Mouse (Mus musculus): ENCODE data around the gene Afap1l2. TPM values are rescaled to one million over a fixed set of nuclear protein-coding genes. Genes with fewer than 3 reads are reported as not detected.

Afap1l2 gene
- total and polyA plus RNA-seq, 2 experiments from 2014 or later, result 2.3 to 2.7 TPM

DNA sequence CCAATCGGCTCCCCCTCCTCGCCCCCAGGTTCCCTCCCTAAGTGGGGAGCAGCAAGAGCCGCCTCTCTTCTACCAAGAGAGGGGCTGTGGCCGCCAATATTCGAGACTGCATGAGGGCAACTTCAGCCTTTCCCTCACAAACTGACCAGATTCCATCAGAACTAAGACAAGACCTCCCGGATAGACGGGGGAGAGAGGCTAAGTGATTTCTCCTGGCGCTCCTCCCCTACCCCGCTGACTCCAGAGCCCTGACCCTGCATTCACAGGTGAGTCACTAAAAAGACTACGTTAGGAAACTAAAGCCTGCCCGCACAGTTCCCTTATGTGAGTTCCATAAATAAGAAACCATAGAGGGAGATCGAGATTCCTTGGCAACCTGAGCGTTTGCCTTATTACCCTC, 1.2 kb downstream of the Afap1l2 start:
- peak overlapping the region; percentile 58 for H3K4me3 ChIP-seq (ENCODE audit: low read depth, low read length)

GRCm38 (mm10) chr19:57005062-57005461, 3.0 kb downstream of the Afap1l2 start:
- TF ChIP-seq CTCF (IDR thresholded peaks at IDR 0.05; ENCODE audit: low read depth), result no peak
- TF ChIP-seq EP300 (IDR thresholded peaks at IDR 0.05; ENCODE audit: low read depth), result no peak
- no peaks in the 10 kb centered on the region for H3K36me3 ChIP-seq (replicated peaks; ENCODE audit: control insufficient read depth, insufficient read depth, low read length)
- H3K9ac ChIP-seq (replicated peaks; ENCODE audit: low read depth, low read length), result no peak overlapping the region
- ATAC-seq (ENCODE audit: insufficient read depth, low read depth), result no peak
- H3K4me3 ChIP-seq (ENCODE audit: low read depth, low read length), result no peak overlapping the region
- DNase-seq (ENCODE audit: low spot score), result no peak
- no peak overlapping the region for H3K4me2 ChIP-seq (ENCODE audit: low read depth, low read length)
- peaks cover 9% of the 10 kb centered on the region for H3K4me1 ChIP-seq (ENCODE audit: control insufficient read depth, insufficient read depth)
- H3K9me3 ChIP-seq (replicated peaks; ENCODE audit: control insufficient read depth, low read length), result no peaks in the 10 kb centered on the region
- no peak overlapping the region for H3K27ac ChIP-seq (ENCODE audit: low read depth)
- 80% methylated on average over 4 of the region's 4 CpGs for WGBS
- peaks cover 26% of the 10 kb centered on the region for H3K27me3 ChIP-seq (ENCODE audit: control insufficient read depth, insufficient read depth, low read length)

More for the DNA sequence above, 1.2 kb downstream of the Afap1l2 start:
- H3K9ac ChIP-seq (replicated peaks; ENCODE audit: low read depth, low read length), result no peak overlapping the region
- ATAC-seq (ENCODE audit: insufficient read depth, low read depth) (no peak), DNase-seq (ENCODE audit: low spot score) (no peak)
- peaks cover 26% of the 10 kb centered on the region for H3K27me3 ChIP-seq (ENCODE audit: control insufficient read depth, insufficient read depth, low read length)
- no peaks in the 10 kb centered on the region for H3K9me3 ChIP-seq (replicated peaks; ENCODE audit: control insufficient read depth, low read length)
- no peak overlapping the region for H3K27ac ChIP-seq (ENCODE audit: low read depth)
- WGBS, result 68% methylated on average over 13 of the region's 13 CpGs
- no peaks in the 10 kb centered on the region for H3K36me3 ChIP-seq (replicated peaks; ENCODE audit: control insufficient read depth, insufficient read depth, low read length)
- peak overlapping the region; percentile 82; the same call in 1 of the 2 replicates for H3K4me2 ChIP-seq (ENCODE audit: low read depth, low read length)
- TF ChIP-seq EP300 (IDR thresholded peaks at IDR 0.05; ENCODE audit: low read depth), result no peak
- no peak for TF ChIP-seq CTCF (IDR thresholded peaks at IDR 0.05; ENCODE audit: low read depth)
- peaks cover 9% of the 10 kb centered on the region for H3K4me1 ChIP-seq (ENCODE audit: control insufficient read depth, insufficient read depth)

DNA sequence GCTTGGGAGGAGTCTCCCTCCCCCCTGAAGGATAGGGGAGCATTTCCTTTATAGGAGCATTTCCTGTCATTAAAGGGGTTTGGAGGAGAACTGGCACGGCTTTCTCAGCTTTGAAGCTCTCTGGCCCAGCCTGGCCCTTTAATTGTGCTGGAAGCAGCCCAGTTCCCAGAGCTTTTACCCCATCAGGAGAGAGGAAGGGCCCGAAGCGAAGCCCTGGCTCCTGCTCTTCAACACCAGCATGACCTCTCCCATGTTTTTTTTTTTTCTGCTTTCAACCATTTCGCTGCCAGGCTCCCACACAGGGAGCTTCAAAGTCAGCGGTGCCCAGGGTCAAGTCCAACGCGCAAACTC, 4.6 kb downstream of the Afap1l2 start:
- no peaks in the 10 kb centered on the region for H3K36me3 ChIP-seq (replicated peaks; ENCODE audit: control insufficient read depth, insufficient read depth, low read length)
- H3K9me3 ChIP-seq (replicated peaks; ENCODE audit: control insufficient read depth, low read length), result no peaks in the 10 kb centered on the region
- TF ChIP-seq EP300 (IDR thresholded peaks at IDR 0.05; ENCODE audit: low read depth) (no peak), CTCF (IDR thresholded peaks at IDR 0.05; ENCODE audit: low read depth) (no peak)
- ATAC-seq (ENCODE audit: insufficient read depth, low read depth) (no peak), DNase-seq (ENCODE audit: low spot score) (no peak)
- no peak overlapping the region for H3K4me2 ChIP-seq (ENCODE audit: low read depth, low read length)
- H3K4me1 ChIP-seq (ENCODE audit: control insufficient read depth, insufficient read depth), result peaks cover 9% of the 10 kb centered on the region
- whole genome bisulfite sequencing, result 51% methylated on average over 7 of the region's 7 CpGs
- H3K4me3 ChIP-seq (ENCODE audit: low read depth, low read length), result no peak overlapping the region
- H3K9ac ChIP-seq (replicated peaks; ENCODE audit: low read depth, low read length), result no peak overlapping the region
- peaks cover 18% of the 10 kb centered on the region for H3K27me3 ChIP-seq (ENCODE audit: control insufficient read depth, insufficient read depth, low read length)
- H3K27ac ChIP-seq (ENCODE audit: low read depth), result no peak overlapping the region

DNA sequence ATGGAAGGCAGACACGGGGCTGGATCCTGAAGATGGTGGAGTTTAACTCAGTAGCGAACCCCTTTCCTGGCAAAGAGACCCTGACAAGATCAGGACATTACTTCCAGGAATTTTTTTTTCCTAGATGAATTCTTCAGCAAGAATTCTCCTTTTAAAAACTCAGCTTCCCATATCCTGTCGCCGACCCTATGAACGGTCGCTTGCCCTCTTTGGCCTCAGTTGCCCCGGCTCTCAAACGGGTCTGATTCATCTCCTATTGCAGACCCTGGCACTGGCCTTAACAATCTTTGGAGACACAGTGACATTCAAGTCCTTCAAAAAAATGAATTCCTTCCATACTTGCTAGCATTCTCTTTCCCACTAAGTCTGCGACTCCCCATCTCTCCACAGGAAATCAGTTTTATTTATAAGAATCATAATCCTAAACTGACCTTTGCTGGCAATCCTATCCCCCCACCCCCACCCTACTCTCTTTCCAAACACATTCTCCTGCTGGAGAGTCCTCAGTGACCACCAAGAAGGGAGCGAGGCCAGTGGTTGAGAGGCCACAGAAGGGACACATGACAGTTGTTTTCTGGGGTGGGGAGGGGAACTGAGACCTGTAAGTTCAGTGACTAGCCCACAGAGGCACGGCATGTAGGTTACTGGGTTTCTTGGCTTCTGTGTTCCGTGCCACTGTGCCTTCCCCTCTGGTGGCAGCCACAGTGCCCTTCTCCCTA, 5.1 kb downstream of the Afap1l2 start:
- TF ChIP-seq CTCF (IDR thresholded peaks at IDR 0.05; ENCODE audit: low read depth) (no peak), EP300 (IDR thresholded peaks at IDR 0.05; ENCODE audit: low read depth) (no peak)
- no peaks in the 10 kb centered on the region for H3K9me3 ChIP-seq (replicated peaks; ENCODE audit: control insufficient read depth, low read length)
- H3K27me3 ChIP-seq (ENCODE audit: control insufficient read depth, insufficient read depth, low read length), result peaks cover 13% of the 10 kb centered on the region
- no peak overlapping the region for H3K4me2 ChIP-seq (ENCODE audit: low read depth, low read length)
- no peak for ATAC-seq (ENCODE audit: insufficient read depth, low read depth)
- DNase-seq (ENCODE audit: low spot score), result no peak
- H3K4me1 ChIP-seq (ENCODE audit: control insufficient read depth, insufficient read depth), result peaks cover 5% of the 10 kb centered on the region
- no peak overlapping the region for H3K9ac ChIP-seq (replicated peaks; ENCODE audit: low read depth, low read length)
- H3K4me3 ChIP-seq (ENCODE audit: low read depth, low read length), result no peak overlapping the region
- no peak overlapping the region for H3K27ac ChIP-seq (ENCODE audit: low read depth)
- no peaks in the 10 kb centered on the region for H3K36me3 ChIP-seq (replicated peaks; ENCODE audit: control insufficient read depth, insufficient read depth, low read length)
- 65% methylated on average over 12 of the region's 12 CpGs for WGBS

DNA sequence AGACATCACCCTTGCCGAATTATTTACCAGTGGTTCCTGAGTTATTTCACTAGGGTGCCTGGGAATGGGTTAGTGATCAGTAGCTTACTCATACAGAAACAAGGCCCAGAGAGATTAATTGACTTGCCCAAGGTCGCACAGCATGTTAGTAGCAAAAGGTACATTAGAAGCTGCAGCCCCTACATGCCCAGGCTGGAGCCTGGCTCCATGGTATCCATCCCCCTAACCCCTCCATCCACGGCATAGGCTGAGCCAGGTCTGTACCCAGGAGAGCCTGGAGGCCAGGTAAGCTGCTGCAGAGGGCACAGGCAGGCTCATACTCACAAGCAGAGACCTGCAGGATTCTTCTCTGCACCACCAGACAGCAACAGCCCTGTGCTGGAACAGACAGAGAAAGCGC, 6.1 kb downstream of the Afap1l2 start:
- peaks cover 9% of the 10 kb centered on the region for H3K4me1 ChIP-seq (ENCODE audit: control insufficient read depth, insufficient read depth)
- no peak for TF ChIP-seq EP300 (IDR thresholded peaks at IDR 0.05; ENCODE audit: low read depth)
- TF ChIP-seq CTCF (IDR thresholded peaks at IDR 0.05; ENCODE audit: low read depth), result no peak
- DNase-seq (ENCODE audit: low spot score), result no peak
- no peak overlapping the region for H3K4me2 ChIP-seq (ENCODE audit: low read depth, low read length)
- no peaks in the 10 kb centered on the region for H3K36me3 ChIP-seq (replicated peaks; ENCODE audit: control insufficient read depth, insufficient read depth, low read length)
- WGBS, result 87% methylated on average over 4 of the region's 4 CpGs
- no peak for ATAC-seq (ENCODE audit: insufficient read depth, low read depth)
- no peaks in the 10 kb centered on the region for H3K9me3 ChIP-seq (replicated peaks; ENCODE audit: control insufficient read depth, low read length)
- H3K4me3 ChIP-seq (ENCODE audit: low read depth, low read length), result no peak overlapping the region
- H3K9ac ChIP-seq (replicated peaks; ENCODE audit: low read depth, low read length), result no peak overlapping the region
- H3K27ac ChIP-seq (ENCODE audit: low read depth), result no peak overlapping the region
- peaks cover 3% of the 10 kb centered on the region for H3K27me3 ChIP-seq (ENCODE audit: control insufficient read depth, insufficient read depth, low read length)

GRCm38 (mm10) chr19:57000592-57000991, 7.4 kb downstream of the Afap1l2 start:
- H3K4me2 ChIP-seq (ENCODE audit: low read depth, low read length), result no peak overlapping the region
- ATAC-seq (ENCODE audit: insufficient read depth, low read depth), result no peak
- 65% methylated on average over 5 of the region's 5 CpGs for WGBS
- peaks cover 9% of the 10 kb centered on the region for H3K4me1 ChIP-seq (ENCODE audit: control insufficient read depth, insufficient read depth)
- DNase-seq (ENCODE audit: low spot score), result no peak
- H3K9me3 ChIP-seq (replicated peaks; ENCODE audit: control insufficient read depth, low read length), result no peaks in the 10 kb centered on the region
- no peaks in the 10 kb centered on the region; the same call in 1 of the 2 replicates for H3K27me3 ChIP-seq (ENCODE audit: control insufficient read depth, insufficient read depth, low read length)
- TF ChIP-seq CTCF (IDR thresholded peaks at IDR 0.05; ENCODE audit: low read depth), result no peak
- TF ChIP-seq EP300 (IDR thresholded peaks at IDR 0.05; ENCODE audit: low read depth), result no peak
- no peak overlapping the region for H3K4me3 ChIP-seq (ENCODE audit: low read depth, low read length)
- H3K36me3 ChIP-seq (replicated peaks; ENCODE audit: control insufficient read depth, insufficient read depth, low read length), result no peaks in the 10 kb centered on the region
- H3K27ac ChIP-seq (ENCODE audit: low read depth), result no peak overlapping the region
- no peak overlapping the region for H3K9ac ChIP-seq (replicated peaks; ENCODE audit: low read depth, low read length)

All from heart, postnatal 0 days (tissue).